Mouse (Mus musculus) forebrain, embryonic 11.5 days (tissue): ENCODE results near the gene Atp6v1g2. TPM values are rescaled to one million over a fixed set of nuclear protein-coding genes. Genes with fewer than 3 reads are reported as not detected.

Experiments used
- microRNA-seq: library from miRNA; unstranded; fragments of <30 nt; microRNA quantifications from one replicate; pipeline ENCODE4, GENCODE M21; 2016; ENCODE audit not compliant: insufficient number of aligned reads
- polyA plus RNA-seq: library from polyadenylated mRNA; unstranded; fragments of >200 nt; fragmentation: Nextera tagmentation; extraction: Ambion mirVana; gene quantifications from 2 replicates; pipeline ENCODE4 v1.2.1, GENCODE M21; 2014

Gene Atp6v1g2
- polyA plus RNA-seq, 1 experiment from 2014 or later = 12.1 TPM

Small RNA genes lying within 50 kb of the gene (microRNA-seq; reads per million reads assigned to microRNA genes)
- gene Mir6973a (not detected), gene Mir6974 (not detected), gene Mir6975 (6.7 reads per million), gene Mir8094 (not detected)

Other genes starting within 250 kb of the Atp6v1g2 start
- gene Vars, start 232.7 kb upstream of the Atp6v1g2 start, polyA plus RNA-seq = 169 and 174 TPM in 2 replicates
- gene Vwa7, start 217.1 kb upstream of the Atp6v1g2 start, polyA plus RNA-seq = 0.15 and 0.27 TPM in 2 replicates
- 4.0 and 4.1 TPM in 2 replicates for gene Sapcd1, start 205.6 kb upstream of the Atp6v1g2 start, polyA plus RNA-seq
- gene Msh5, start 186.9 kb upstream of the Atp6v1g2 start, polyA plus RNA-seq = 5.8 and 7.9 TPM in 2 replicates
- gene Clic1, start 183.7 kb upstream of the Atp6v1g2 start, polyA plus RNA-seq = 67.7 and 74.5 TPM in 2 replicates
- 489 and 543 TPM in 2 replicates for gene Ddah2, start 174.6 kb upstream of the Atp6v1g2 start, polyA plus RNA-seq
- 0.20 TPM in 1 of 2 replicates, not detected in the other for gene Ly6g6c, start 168.3 kb upstream of the Atp6v1g2 start, polyA plus RNA-seq
- 1.3 and 1.6 TPM in 2 replicates for gene Mpig6b, start 167.5 kb upstream of the Atp6v1g2 start, polyA plus RNA-seq
- 0.39 and 0.57 TPM in 2 replicates for gene Ly6g6e, start 156.8 kb upstream of the Atp6v1g2 start, polyA plus RNA-seq
- 1.7 and 1.8 TPM in 2 replicates for gene Ly6g6d, start 155.6 kb upstream of the Atp6v1g2 start, polyA plus RNA-seq
- 0.72 and 0.88 TPM in 2 replicates for gene Ly6g6f, start 148.1 kb upstream of the Atp6v1g2 start, polyA plus RNA-seq
- gene Abhd16a, start 144.4 kb upstream of the Atp6v1g2 start, polyA plus RNA-seq = 52.6 and 53.8 TPM in 2 replicates
- not detected in 2 replicates for gene Ly6g5c, start 125.4 kb upstream of the Atp6v1g2 start, polyA plus RNA-seq
- 1.4 and 1.9 TPM in 2 replicates for gene Ly6g5b, start 118.2 kb upstream of the Atp6v1g2 start, polyA plus RNA-seq
- 29.5 and 33.7 TPM in 2 replicates for gene Gpank1, start 112.2 kb upstream of the Atp6v1g2 start, polyA plus RNA-seq
- 296 and 297 TPM in 2 replicates for gene Csnk2b, start 111.6 kb upstream of the Atp6v1g2 start, polyA plus RNA-seq
- gene D17H6S53E, start 107.3 kb upstream of the Atp6v1g2 start, polyA plus RNA-seq = 8.6 and 8.7 TPM in 2 replicates
- 0.64 and 0.88 TPM in 2 replicates for gene Apom, start 101.6 kb upstream of the Atp6v1g2 start, polyA plus RNA-seq
- 96.6 and 100 TPM in 2 replicates for gene Bag6, start 98.5 kb upstream of the Atp6v1g2 start, polyA plus RNA-seq
- 277 and 281 TPM in 2 replicates for gene Prrc2a, start 68.8 kb upstream of the Atp6v1g2 start, polyA plus RNA-seq
- 2.9 and 3.5 TPM in 2 replicates for gene Aif1, start 57.6 kb upstream of the Atp6v1g2 start, polyA plus RNA-seq
- gene Lst1, start 45.2 kb upstream of the Atp6v1g2 start, polyA plus RNA-seq = 3.8 and 4.7 TPM in 2 replicates
- gene Ltb, start 39.2 kb upstream of the Atp6v1g2 start, polyA plus RNA-seq = 0.17 and 0.41 TPM in 2 replicates
- gene Tnf, start 31.7 kb upstream of the Atp6v1g2 start, polyA plus RNA-seq = not detected in 2 replicates
- gene Lta, start 28.3 kb upstream of the Atp6v1g2 start, polyA plus RNA-seq = not detected in 2 replicates
- gene Gm16181, start 12.8 kb upstream of the Atp6v1g2 start, polyA plus RNA-seq = 0.85 TPM in 1 of 2 replicates, not detected in the other
- 4.3 and 5.5 TPM in 2 replicates for gene Nfkbil1, start 2.1 kb downstream of the Atp6v1g2 start, polyA plus RNA-seq
- gene Ddx39b, start 8.1 kb downstream of the Atp6v1g2 start, polyA plus RNA-seq = 717 and 756 TPM in 2 replicates
- gene H2-D1, start 29.1 kb downstream of the Atp6v1g2 start, polyA plus RNA-seq = 45.8 and 51.2 TPM in 2 replicates
- not detected in 2 replicates for gene H2-Q1, start 86.7 kb downstream of the Atp6v1g2 start, polyA plus RNA-seq
- gene H2-Q2, start 108.6 kb downstream of the Atp6v1g2 start, polyA plus RNA-seq = 0.31 and 0.53 TPM in 2 replicates
- gene H2-Q4, start 146.0 kb downstream of the Atp6v1g2 start, polyA plus RNA-seq = 1.7 and 2.1 TPM in 2 replicates
- 0.72 and 1.2 TPM in 2 replicates for gene H2-Q6, start 191.2 kb downstream of the Atp6v1g2 start, polyA plus RNA-seq
- gene H2-Q7, start 205.5 kb downstream of the Atp6v1g2 start, polyA plus RNA-seq = 10.5 and 10.6 TPM in 2 replicates
- 0.07 and 0.12 TPM in 2 replicates for gene H2-Q10, start 236.4 kb downstream of the Atp6v1g2 start, polyA plus RNA-seq